Mouse (Mus musculus): Measurements from ENCODE around the gene Timeless. TPM values are rescaled to one million over a fixed set of nuclear protein-coding genes. Genes with fewer than 3 reads are reported as not detected.

The Timeless gene
- polyA plus RNA-seq, 1 experiment from 2014 or later, result 8.6 TPM

DNA sequence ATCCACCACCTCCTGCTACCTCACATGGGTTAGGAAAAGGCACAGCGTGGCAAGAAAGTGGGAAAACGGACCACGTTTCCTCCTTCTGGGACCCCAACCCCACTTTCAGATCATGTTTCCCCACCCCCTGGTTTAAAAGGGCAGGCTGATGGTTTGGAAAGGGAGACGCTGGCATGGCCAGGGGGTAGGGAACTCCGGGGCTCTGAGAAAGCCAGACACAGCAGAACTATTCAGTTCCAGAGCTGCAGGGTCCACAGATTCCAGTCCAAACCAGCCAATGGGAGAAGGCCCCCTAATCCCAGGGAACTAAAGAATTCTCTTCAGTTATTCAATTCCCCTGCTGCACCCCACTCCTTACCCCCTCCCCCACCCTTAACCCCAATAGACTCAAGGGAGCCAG is 6.8 kb upstream of the Timeless start:
- Histone ChIP-seq H3K27ac (ENCODE audit: low read depth, low read length) (no peak overlapping the region), H3K36me3 (ENCODE audit: control insufficient read depth, insufficient read depth) (no peaks in the 10 kb centered on the region), H3K4me1 (replicated peaks; ENCODE audit: control insufficient read depth, insufficient read depth, low read length) (no peaks in the 10 kb centered on the region), H3K27me3 (replicated peaks; ENCODE audit: control insufficient read depth, insufficient read depth, low read length) (no peaks in the 10 kb centered on the region), H3K4me3 (ENCODE audit: low read depth, low read length) (no peak overlapping the region), H3K9ac (ENCODE audit: low read depth, low read length) (no peak overlapping the region), H3K9me3 (ENCODE audit: control insufficient read depth) (no peaks in the 10 kb centered on the region), H3K4me2 (replicated peaks; ENCODE audit: low read depth) (no peak overlapping the region)
- no peak for ATAC-seq
- TF ChIP-seq CTCF (IDR thresholded peaks at IDR 0.05; ENCODE audit: low read depth), result no peak
- 64% methylated on average over 5 of the region's 5 CpGs for WGBS

- 55% methylated on average over 4 of the region's 4 CpGs for WGBS
- H3K27ac ChIP-seq (ENCODE audit: low read depth, low read length), result no peak within 1 kb of the TSS
- H3K4me3 ChIP-seq (ENCODE audit: low read depth, low read length), result no peak within 1 kb of the TSS
- H3K27me3 ChIP-seq (replicated peaks; ENCODE audit: control insufficient read depth, insufficient read depth, low read length), result no peaks in the 10 kb centered on the region
- H3K4me2 ChIP-seq (replicated peaks; ENCODE audit: low read depth), result no peak within 1 kb of the TSS
- ATAC-seq, result no peak
- H3K36me3 ChIP-seq (ENCODE audit: control insufficient read depth, insufficient read depth), result no peaks in the 10 kb centered on the region
- no peaks in the 10 kb centered on the region for H3K4me1 ChIP-seq (replicated peaks; ENCODE audit: control insufficient read depth, insufficient read depth, low read length)
- H3K9ac ChIP-seq (ENCODE audit: low read depth, low read length), result no peak within 1 kb of the TSS
- no peak for TF ChIP-seq CTCF (IDR thresholded peaks at IDR 0.05; ENCODE audit: low read depth)
- no peaks in the 10 kb centered on the region for H3K9me3 ChIP-seq (ENCODE audit: control insufficient read depth)
Observed at GRCm38 (mm10) chr10:128225538-128225937, 6.3 kb upstream of the Timeless start, which contains the start of gene Mip. Gene Mip (plus strand): TSS chr10:128225838.

DNA sequence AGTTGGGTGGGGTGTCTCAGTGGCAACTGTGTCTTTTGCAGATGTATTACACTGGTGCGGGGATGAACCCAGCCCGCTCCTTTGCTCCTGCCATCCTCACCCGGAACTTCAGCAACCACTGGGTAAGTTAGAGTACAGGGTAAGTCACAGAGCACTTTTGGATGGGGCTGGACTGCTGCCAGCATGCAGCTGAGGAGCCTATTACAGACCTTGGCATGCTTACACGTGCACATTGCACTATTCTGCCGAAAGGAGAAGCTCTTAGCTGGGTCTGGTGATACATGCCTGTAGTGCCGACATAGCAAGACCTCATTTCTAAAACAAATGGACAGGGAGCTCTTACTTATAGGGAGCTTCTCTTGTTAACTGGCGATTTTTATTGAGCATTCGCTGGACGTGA is 4.3 kb upstream of the Timeless start:
- no peaks in the 10 kb centered on the region for H3K36me3 ChIP-seq (ENCODE audit: control insufficient read depth, insufficient read depth)

GRCm38 (mm10) chr10:128228009-128228408 is 3.9 kb upstream of the Timeless start:
- 94% methylated on average over 8 of the region's 8 CpGs for WGBS
- no peak overlapping the region for H3K4me2 ChIP-seq (replicated peaks; ENCODE audit: low read depth)
- H3K36me3 ChIP-seq (ENCODE audit: control insufficient read depth, insufficient read depth), result no peaks in the 10 kb centered on the region
- H3K27me3 ChIP-seq (replicated peaks; ENCODE audit: control insufficient read depth, insufficient read depth, low read length), result no peaks in the 10 kb centered on the region
- ATAC-seq, result no peak
- H3K9me3 ChIP-seq (ENCODE audit: control insufficient read depth), result no peaks in the 10 kb centered on the region
- no peak overlapping the region for H3K27ac ChIP-seq (ENCODE audit: low read depth, low read length)
- TF ChIP-seq CTCF (IDR thresholded peaks at IDR 0.05; ENCODE audit: low read depth), result no peak
- no peaks in the 10 kb centered on the region for H3K4me1 ChIP-seq (replicated peaks; ENCODE audit: control insufficient read depth, insufficient read depth, low read length)
- H3K9ac ChIP-seq (ENCODE audit: low read depth, low read length), result no peak overlapping the region
- no peak overlapping the region for H3K4me3 ChIP-seq (ENCODE audit: low read depth, low read length)

More for the DNA sequence above, 4.3 kb upstream of the Timeless start:
- no peak overlapping the region for H3K27ac ChIP-seq (ENCODE audit: low read depth, low read length)
- ATAC-seq, result no peak
- no peaks in the 10 kb centered on the region for H3K4me1 ChIP-seq (replicated peaks; ENCODE audit: control insufficient read depth, insufficient read depth, low read length)
- no peak for TF ChIP-seq CTCF (IDR thresholded peaks at IDR 0.05; ENCODE audit: low read depth)
- 74% methylated on average over 9 of the region's 9 CpGs for WGBS
- H3K9me3 ChIP-seq (ENCODE audit: control insufficient read depth), result no peaks in the 10 kb centered on the region
- H3K9ac ChIP-seq (ENCODE audit: low read depth, low read length), result no peak overlapping the region
- H3K4me2 ChIP-seq (replicated peaks; ENCODE audit: low read depth), result no peak overlapping the region
- H3K4me3 ChIP-seq (ENCODE audit: low read depth, low read length), result no peak overlapping the region
- H3K27me3 ChIP-seq (replicated peaks; ENCODE audit: control insufficient read depth, insufficient read depth, low read length), result no peaks in the 10 kb centered on the region

- Histone ChIP-seq H3K27me3 (replicated peaks; ENCODE audit: control insufficient read depth, insufficient read depth, low read length) (no peaks in the 10 kb centered on the region), H3K9me3 (ENCODE audit: control insufficient read depth) (no peaks in the 10 kb centered on the region), H3K36me3 (ENCODE audit: control insufficient read depth, insufficient read depth) (no peaks in the 10 kb centered on the region), H3K9ac (ENCODE audit: low read depth, low read length) (no peak overlapping the region), H3K4me3 (ENCODE audit: low read depth, low read length) (no peak overlapping the region), H3K4me2 (replicated peaks; ENCODE audit: low read depth) (no peak overlapping the region), H3K27ac (ENCODE audit: low read depth, low read length) (no peak overlapping the region), H3K4me1 (replicated peaks; ENCODE audit: control insufficient read depth, insufficient read depth, low read length) (no peaks in the 10 kb centered on the region)
- WGBS, result 78% methylated on average over 12 of the region's 12 CpGs
- ATAC-seq, result no peak
- no peak for TF ChIP-seq CTCF (IDR thresholded peaks at IDR 0.05; ENCODE audit: low read depth)
Observed at GRCm38 (mm10) chr10:128230582-128230981, 1.3 kb upstream of the Timeless start.

GRCm38 (mm10) chr10:128231146-128231545 is 719 bp upstream of the Timeless start:
- Histone ChIP-seq H3K4me3 (ENCODE audit: low read depth, low read length) (peak overlapping the region; percentile 86), H3K36me3 (ENCODE audit: control insufficient read depth, insufficient read depth) (no peaks in the 10 kb centered on the region), H3K4me2 (replicated peaks; ENCODE audit: low read depth) (peak overlapping the region; percentile 95), H3K9ac (ENCODE audit: low read depth, low read length) (0 out of 2 replicates have a peak overlapping the region, but pooled peaks have one; percentile 67), H3K9me3 (ENCODE audit: control insufficient read depth) (no peaks in the 10 kb centered on the region), H3K27me3 (replicated peaks; ENCODE audit: control insufficient read depth, insufficient read depth, low read length) (no peaks in the 10 kb centered on the region), H3K27ac (ENCODE audit: low read depth, low read length) (peak overlapping the region; percentile 79; the same call in 1 of the 2 replicates), H3K4me1 (replicated peaks; ENCODE audit: control insufficient read depth, insufficient read depth, low read length) (no peaks in the 10 kb centered on the region)
- ATAC-seq, result no peak
- no peak for TF ChIP-seq CTCF (IDR thresholded peaks at IDR 0.05; ENCODE audit: low read depth)
- WGBS, result 9% methylated on average over 5 of the region's 5 CpGs

All from intestine, postnatal 0 days (tissue).